Mouse (Mus musculus) T-helper 1 cell (primary cell): ENCODE measurements around the gene Pdlim5.
"Not testable (repeated sequence)": the region's sequence is repeated elsewhere in the genome, so short reads cannot be mapped to it uniquely, and the experiment has no call there.

Experiments
- in situ Hi-C: fragments of 300-600 bp; cut with MboI, MseI; formaldehyde crosslinking; loops from one replicate; pipeline ENCODE4 v1.15.1; 2025; ENCODE audit warnings: high pct_unique_total_duplicates

Pdlim5 gene

DNA sequence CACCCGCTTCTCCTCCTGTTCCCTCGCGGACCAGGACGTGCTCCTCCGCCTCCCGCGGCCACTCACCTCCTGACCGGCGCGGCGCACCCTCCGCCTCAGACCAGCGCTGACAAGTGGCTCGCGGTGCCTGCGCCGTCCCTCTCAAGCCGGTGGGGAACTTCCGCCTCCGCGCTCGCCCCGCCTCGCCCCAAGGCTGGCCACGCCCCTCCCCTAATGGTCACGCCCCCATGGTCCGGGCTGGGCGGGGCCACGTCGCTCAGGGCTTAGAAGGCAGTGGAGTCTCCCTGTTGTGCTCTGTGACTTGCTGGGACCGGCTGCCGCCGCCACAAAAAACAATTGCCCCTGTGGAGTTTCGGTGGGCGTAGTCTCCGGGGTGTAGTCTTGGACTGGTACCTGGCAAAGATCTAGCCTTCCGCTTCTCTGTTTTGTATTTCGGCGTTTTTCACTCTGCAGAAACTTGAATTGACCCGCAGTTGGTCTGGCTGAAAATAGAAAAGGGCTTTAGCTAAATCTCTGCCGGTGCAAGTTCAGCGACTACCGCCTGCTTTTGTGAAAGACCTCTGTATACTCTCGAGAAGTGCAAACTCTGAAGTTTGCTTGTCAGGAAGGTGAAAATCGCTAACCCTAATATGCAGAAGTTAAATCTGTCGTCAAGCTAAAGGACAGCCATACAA is at the start of gene Pdlim5:
Gene Pdlim5 (minus strand): TSS at position 177 of the 674 bp plus-strand sequence.
- in situ Hi-C loops, result no loop called here

GRCm38 (mm10) chr3:142443710-142444043 is 48.2 kb upstream of the Pdlim5 start:
- in situ Hi-C loops, result no loop called here

DNA sequence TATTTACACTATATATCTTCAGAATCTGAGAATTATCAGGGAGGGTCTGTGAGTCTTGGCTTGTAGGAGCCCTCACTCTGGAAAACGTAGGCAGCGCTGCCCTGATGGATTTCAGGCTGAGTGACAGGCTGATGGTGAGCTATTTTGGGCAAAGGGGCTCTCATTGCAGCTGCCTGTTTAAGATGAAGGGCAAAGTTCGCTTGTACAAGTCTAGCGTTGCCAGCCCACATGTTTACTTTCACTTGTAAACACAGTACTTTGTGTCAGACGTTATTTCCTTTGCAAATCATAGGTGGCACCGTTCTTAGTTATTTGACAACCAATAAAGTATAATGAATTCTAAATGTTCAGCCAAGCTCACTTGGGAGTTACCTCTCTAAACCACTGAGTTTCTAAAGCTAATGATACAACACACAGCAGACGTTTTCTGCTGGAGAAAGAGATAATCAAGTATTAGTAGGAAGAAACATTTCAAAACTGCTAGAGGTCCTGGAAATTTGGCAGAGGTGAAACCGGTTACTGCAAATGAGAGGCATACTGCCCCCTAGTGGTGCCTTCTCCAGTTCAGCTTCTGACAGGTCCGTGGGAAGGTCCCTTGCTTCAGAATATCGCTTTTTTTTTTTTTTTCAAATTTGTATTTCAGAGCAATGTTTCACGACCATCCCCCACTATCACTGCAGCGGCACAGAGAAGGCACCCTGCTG is 47.7 kb upstream of the Pdlim5 start:
- in situ Hi-C loops, result no loop called here

DNA sequence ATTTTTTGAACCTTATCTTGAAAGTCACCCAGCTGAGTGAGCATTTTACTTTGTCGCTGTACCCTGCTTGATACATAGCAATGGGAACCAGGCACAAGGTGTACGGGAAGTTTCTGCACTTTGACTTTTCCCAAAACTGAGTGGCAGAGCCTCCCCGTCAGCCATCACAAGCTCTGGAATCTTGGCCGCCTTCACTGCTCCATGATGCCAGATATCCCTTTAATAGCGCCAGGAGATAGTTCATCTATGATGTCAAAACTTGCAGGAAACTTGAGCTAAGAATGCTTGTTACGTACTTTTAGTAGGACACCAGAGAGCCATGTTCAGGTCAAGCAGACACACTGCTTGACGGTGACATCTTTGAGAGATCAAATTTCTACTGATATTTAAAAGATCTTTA is 46.7 kb upstream of the Pdlim5 start:
- in situ Hi-C loops, result no loop called here

- in situ Hi-C loops, result no loop called here
Observed at GRCm38 (mm10) chr3:142441142-142441541, 45.6 kb upstream of the Pdlim5 start.

DNA sequence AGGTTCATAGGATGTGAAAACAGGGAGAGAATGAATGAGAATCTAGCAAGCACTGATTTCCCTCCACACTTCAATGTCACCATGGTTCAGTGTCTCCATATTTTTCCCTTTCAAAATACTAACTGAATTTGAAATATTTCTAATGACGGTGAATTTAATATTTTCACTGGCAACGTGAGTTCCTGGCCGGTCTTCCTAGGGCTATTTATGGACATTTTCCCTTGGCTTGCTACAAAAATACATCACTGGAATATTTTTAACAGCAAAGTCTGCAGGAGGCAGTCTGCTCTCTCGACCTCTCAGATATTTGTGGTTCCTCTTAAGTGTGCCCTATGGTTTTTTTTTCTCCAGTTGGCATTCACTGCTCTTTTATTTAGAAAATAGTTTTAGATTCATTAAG is 44.7 kb upstream of the Pdlim5 start:
- in situ Hi-C loops, result no loop called here

- in situ Hi-C loops, result no loop called here
Observed at GRCm38 (mm10) chr3:142439591-142440093, 44.1 kb upstream of the Pdlim5 start.

DNA sequence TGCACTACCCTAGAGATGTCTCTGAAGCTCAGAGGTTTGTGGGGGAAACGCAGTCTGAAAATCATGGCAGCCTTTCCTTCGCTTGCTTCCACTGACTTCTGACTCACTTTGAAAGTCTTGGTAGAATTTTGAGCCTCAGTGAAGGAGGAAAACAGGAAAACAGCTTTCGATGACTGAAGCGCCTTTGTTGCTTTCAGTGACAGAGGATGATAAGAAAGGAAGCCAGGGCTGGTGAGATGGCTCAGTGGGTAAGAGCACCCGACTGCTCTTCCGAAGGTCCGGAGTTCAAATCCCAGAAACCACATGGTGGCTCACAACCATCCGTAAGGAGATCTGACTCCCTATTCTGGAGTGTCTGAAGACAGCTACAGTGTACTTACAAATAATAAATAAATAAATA is 43.1 kb upstream of the Pdlim5 start:
- in situ Hi-C loops, result not testable (repeated sequence)

GRCm38 (mm10) chr3:142436824-142437223 is 41.3 kb upstream of the Pdlim5 start:
- in situ Hi-C loops, result no loop called here

DNA sequence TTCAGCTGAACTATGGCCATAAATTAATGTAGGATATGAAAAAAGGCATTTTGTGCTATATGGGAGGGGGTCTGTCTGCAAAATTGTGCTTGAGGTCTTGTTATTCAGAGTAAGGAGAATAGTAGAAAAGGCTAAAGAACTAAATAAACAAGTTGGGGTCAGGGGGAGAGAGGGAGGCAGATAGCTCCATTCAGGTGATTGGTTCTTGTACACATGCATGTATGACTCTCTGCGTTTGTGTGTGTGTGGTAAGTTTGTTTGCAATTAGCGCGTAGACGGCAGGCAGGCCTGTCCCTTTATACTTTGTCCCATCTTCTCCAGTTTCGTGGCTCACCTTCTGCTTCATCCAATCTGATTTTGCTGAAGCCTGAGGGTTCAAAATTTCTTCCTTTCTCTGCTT is 40.7 kb upstream of the Pdlim5 start:
- in situ Hi-C loops, result no loop called here

DNA sequence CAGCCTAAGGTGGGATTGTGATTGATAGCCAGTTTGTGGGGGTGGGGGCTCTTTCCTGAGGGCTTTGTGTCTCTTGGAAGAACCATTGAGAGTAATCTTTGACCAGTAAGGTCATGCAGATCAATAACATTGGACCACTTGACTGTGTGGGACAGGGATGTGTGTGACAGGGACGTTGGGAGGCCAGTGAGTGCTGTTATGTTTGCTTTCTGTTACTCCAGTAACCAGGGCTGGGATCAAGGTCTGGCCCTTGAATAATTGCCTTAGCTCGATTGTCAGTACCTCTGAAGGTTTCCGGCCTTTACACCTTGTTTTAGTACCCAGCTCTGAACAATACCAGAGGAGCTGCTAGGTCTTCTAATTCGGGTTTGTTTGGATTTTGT is 39.3 kb upstream of the Pdlim5 start:
- in situ Hi-C loops, result no loop called here

- in situ Hi-C loops, result no loop called here
Observed at GRCm38 (mm10) chr3:142434127-142434785, 38.8 kb upstream of the Pdlim5 start.

DNA sequence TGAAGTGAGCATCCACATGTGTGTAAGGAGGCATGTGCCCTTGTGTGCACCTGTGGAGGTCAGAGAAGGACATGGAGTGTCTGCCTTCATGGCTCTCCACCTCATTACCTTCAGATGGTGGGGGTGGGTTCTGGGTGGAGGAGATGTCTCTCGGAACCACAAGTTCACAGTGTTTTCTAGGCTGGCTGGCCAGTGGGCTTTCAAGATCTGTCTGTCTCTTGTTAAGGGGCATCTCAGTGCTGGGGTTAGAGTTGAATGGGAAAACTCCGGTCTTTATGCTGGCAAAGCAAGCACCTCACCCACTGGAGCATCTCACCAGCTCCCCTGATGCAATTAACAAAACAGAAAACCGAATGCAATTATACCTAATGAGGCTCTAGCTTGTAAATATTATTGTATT is 36.0 kb upstream of the Pdlim5 start:
- in situ Hi-C loops, result no loop called here

DNA sequence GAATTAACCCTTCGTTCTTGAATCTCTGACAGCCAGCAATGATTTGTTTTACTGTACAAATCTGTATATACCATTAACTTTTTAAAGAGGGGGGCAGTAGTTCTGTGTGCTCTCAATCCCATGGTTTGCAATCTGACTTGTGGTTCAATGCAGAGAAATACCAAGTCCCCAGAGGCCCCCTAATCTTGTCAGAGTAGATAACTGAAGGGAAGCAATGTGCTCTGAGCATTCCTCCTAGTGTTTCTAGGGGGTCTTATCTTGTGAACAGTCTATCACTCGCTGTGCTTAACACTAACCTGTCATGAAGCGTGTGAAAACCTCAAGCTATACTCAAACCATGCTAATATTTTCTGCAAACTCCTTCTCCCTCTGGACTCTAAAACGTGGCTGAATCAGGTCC is 34.6 kb upstream of the Pdlim5 start:
- in situ Hi-C loops, result no loop called here

GRCm38 (mm10) chr3:142426806-142427205 is 31.3 kb upstream of the Pdlim5 start:
- in situ Hi-C loops, result no loop called here

DNA sequence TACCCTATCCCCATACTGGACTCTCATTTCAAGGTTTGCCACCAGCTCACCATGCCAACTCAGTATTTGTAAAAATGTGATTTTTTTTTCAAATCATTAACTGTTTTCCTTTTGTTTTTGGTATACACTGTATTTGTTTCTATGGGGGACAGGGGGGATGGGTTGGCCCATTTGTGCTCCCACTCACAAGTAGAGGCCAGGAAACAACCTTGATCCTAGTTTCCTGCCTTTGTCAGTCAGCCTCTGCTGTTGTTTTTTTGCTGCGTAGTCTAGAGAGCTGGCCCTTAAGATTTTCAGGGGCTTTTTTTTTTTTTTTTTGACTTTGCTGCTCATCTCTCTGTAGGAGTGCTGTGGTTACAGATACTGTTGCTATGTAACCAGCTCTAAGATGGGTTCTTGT is 28.6 kb upstream of the Pdlim5 start:
- in situ Hi-C loops, result no loop called here

GRCm38 (mm10) chr3:142423501-142423917 is 28.0 kb upstream of the Pdlim5 start:
- in situ Hi-C loops, result no loop called here

DNA sequence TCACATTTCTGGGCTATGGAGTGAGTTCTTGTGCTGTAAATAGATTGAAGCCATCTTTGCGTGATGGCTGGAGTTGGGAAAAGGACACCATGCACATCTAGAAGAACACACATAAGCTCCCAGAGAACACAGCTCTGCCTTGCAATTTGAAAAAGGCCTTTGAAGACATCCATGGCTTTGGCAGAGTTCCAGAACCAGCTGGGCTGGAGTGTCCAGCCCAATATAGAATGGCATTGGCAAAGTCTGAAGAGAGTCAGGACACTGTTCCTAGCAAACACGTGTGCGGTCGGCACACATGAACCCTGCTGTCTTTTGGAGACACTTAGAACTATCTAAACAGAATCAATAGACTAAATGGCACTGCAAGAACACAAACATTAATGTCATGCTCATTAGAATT is 26.7 kb upstream of the Pdlim5 start:
- in situ Hi-C loops, result no loop called here

DNA sequence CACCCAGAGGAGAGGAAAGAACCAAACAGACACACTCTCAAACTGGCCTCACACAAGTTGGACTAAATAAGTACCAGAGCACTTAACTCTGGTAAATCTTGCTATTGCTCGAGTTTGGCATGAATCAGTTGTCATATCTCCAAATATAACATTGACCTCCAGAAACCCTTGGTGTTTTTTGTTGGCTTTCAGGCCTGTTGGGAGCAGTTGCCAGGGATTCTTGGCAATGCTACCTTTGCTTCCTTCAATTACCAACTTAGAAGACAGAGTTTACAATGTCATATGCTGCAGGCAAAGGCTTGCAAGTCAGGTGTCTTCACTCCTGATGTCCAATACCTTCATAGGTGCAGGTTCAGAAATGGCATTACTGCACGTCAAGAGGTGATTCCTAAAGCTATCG is 26.0 kb upstream of the Pdlim5 start:
- in situ Hi-C loops, result no loop called here

GRCm38 (mm10) chr3:142417996-142418395 is 22.5 kb upstream of the Pdlim5 start:
- in situ Hi-C loops, result no loop called here

- in situ Hi-C loops, result no loop called here
Observed at GRCm38 (mm10) chr3:142413345-142413885, 17.9 kb upstream of the Pdlim5 start.

- in situ Hi-C loops, result no loop called here
Observed at GRCm38 (mm10) chr3:142410930-142411329, 15.4 kb upstream of the Pdlim5 start.
